Mouse (Mus musculus) adrenal gland, postnatal 25 days (tissue): ENCODE results near the gene Ttyh3. TPM values are rescaled to one million over a fixed set of nuclear protein-coding genes. Genes with fewer than 3 reads are reported as not detected.

Source experiments
- DNase-seq: peaks from one replicate; pipeline ENCODE4 v3.0.0; 2021; ENCODE audit warnings: mixed read lengths
- total RNA-seq: library from RNA; stranded (reverse); gene quantifications from 2 replicates; pipeline ENCODE4 v1.2.3, GENCODE M21; 2021

The Ttyh3 gene
- total RNA-seq, 1 experiment from 2014 or later: 195 TPM

GRCm38 (mm10) chr5:140652587-140652986 is 3.8 kb upstream of the Ttyh3 start:
- DNase-seq: no peak

- DNase-seq: no peak
These were observed 2.4 kb upstream of the Ttyh3 start for GRCm38 (mm10) chr5:140651231-140651630.

- no peak for DNase-seq
These were observed 1.1 kb upstream of the Ttyh3 start for GRCm38 (mm10) chr5:140649881-140650414.

GRCm38 (mm10) chr5:140649101-140649667 is 353 bp upstream of the Ttyh3 start:
- peak; percentile 100 for DNase-seq

- peak; percentile 60 for DNase-seq
These were observed 861 bp downstream of the Ttyh3 start for GRCm38 (mm10) chr5:140647821-140648518.

GRCm38 (mm10) chr5:140647031-140647760 is 1.6 kb downstream of the Ttyh3 start:
- peak; percentile 37 for DNase-seq

- no peak for DNase-seq
These were observed 2.7 kb downstream of the Ttyh3 start for GRCm38 (mm10) chr5:140646171-140646570.

GRCm38 (mm10) chr5:140645454-140645853 is 3.4 kb downstream of the Ttyh3 start:
- no peak for DNase-seq

- no peak for DNase-seq
These were observed 4.1 kb downstream of the Ttyh3 start for GRCm38 (mm10) chr5:140644702-140645201.

- DNase-seq: no peak
These were observed 4.6 kb downstream of the Ttyh3 start for GRCm38 (mm10) chr5:140644263-140644662.

- no peak for DNase-seq
These were observed 6.8 kb downstream of the Ttyh3 start for GRCm38 (mm10) chr5:140642076-140642475.

- DNase-seq: no peak
These were observed 7.4 kb downstream of the Ttyh3 start for GRCm38 (mm10) chr5:140641254-140641928.

- DNase-seq: no peak
These were observed 8.0 kb downstream of the Ttyh3 start for GRCm38 (mm10) chr5:140640812-140641211.

- no peak for DNase-seq
These were observed 9.0 kb downstream of the Ttyh3 start for GRCm38 (mm10) chr5:140639871-140640270.

- DNase-seq: no peak
These were observed 9.5 kb downstream of the Ttyh3 start for GRCm38 (mm10) chr5:140639312-140639711.

GRCm38 (mm10) chr5:140638484-140638883 is 10.3 kb downstream of the Ttyh3 start:
- no peak for DNase-seq

- DNase-seq: no peak
These were observed 10.8 kb downstream of the Ttyh3 start for GRCm38 (mm10) chr5:140637989-140638388.

GRCm38 (mm10) chr5:140637058-140637410 is 11.8 kb downstream of the Ttyh3 start:
- DNase-seq: peak; percentile 35

- DNase-seq: no peak
These were observed 12.3 kb downstream of the Ttyh3 start for GRCm38 (mm10) chr5:140636316-140637057.

GRCm38 (mm10) chr5:140634798-140635722 is 13.8 kb downstream of the Ttyh3 start:
- DNase-seq: no peak

- no peak for DNase-seq
These were observed 15.4 kb downstream of the Ttyh3 start for GRCm38 (mm10) chr5:140633432-140633831.
